Mouse (Mus musculus) layer of hippocampus, postnatal 36 days (tissue): Measurements from ENCODE around the gene Stk32b. TPM values are rescaled to one million over a fixed set of nuclear protein-coding genes. Genes with fewer than 3 reads are reported as not detected.
A peak's percentile ranks its signal among the peaks of the same experiment; 100 is the strongest.

ENCODE experiments used
- DNase-seq, 2 experiments: peaks; one replicate each; pipeline ENCODE4 v3.0.0; 2022
- total RNA-seq, 2 experiments: library from RNA; stranded (reverse); gene quantifications; 2 replicates each; pipeline ENCODE4 v1.2.3; 2021

Stk32b gene
- total RNA-seq, 2 experiments from 2014 or later: 6.4 to 7.7 TPM

- DNase-seq: no peak
Measured at GRCm38 (mm10) chr5:37659177-37659576, 57.8 kb downstream of the Stk32b start.

GRCm38 (mm10) chr5:37657741-37658140 lies 59.2 kb downstream of the Stk32b start:
- DNase-seq: no peak

- peak in 1 of 2 experiments; percentile 11 for DNase-seq
Measured at GRCm38 (mm10) chr5:37655208-37655607, 61.8 kb downstream of the Stk32b start.

GRCm38 (mm10) chr5:37650681-37651211 lies 66.2 kb downstream of the Stk32b start:
- no peak for DNase-seq

GRCm38 (mm10) chr5:37650089-37650601 lies 66.8 kb downstream of the Stk32b start:
- no peak for DNase-seq

- DNase-seq: no peak
Measured at GRCm38 (mm10) chr5:37644082-37644481, 72.9 kb downstream of the Stk32b start.

GRCm38 (mm10) chr5:37642486-37642885 lies 74.5 kb downstream of the Stk32b start:
- no peak for DNase-seq

GRCm38 (mm10) chr5:37634791-37635190 lies 82.2 kb downstream of the Stk32b start:
- DNase-seq: no peak

GRCm38 (mm10) chr5:37627437-37628163 lies 89.4 kb downstream of the Stk32b start:
- DNase-seq: no peak

- no peak for DNase-seq
Measured at GRCm38 (mm10) chr5:37611874-37612273, 105.1 kb downstream of the Stk32b start.

GRCm38 (mm10) chr5:37599566-37599965 lies 117.4 kb downstream of the Stk32b start:
- DNase-seq: no peak

GRCm38 (mm10) chr5:37598271-37598670 lies 118.7 kb downstream of the Stk32b start:
- no peak for DNase-seq

GRCm38 (mm10) chr5:37592411-37592810 lies 124.6 kb downstream of the Stk32b start:
- no peak for DNase-seq

- no peak for DNase-seq
Measured at GRCm38 (mm10) chr5:37587861-37588260, 129.1 kb downstream of the Stk32b start.

- no peak for DNase-seq
Measured at GRCm38 (mm10) chr5:37586071-37586470, 130.9 kb downstream of the Stk32b start.

GRCm38 (mm10) chr5:37575427-37575826 lies 141.5 kb downstream of the Stk32b start:
- no peak for DNase-seq

- DNase-seq: no peak
Measured at GRCm38 (mm10) chr5:37557274-37557815, 159.6 kb downstream of the Stk32b start.

- no peak for DNase-seq
Measured at GRCm38 (mm10) chr5:37554231-37554630, 162.7 kb downstream of the Stk32b start.

- DNase-seq: peak; percentile 7 to 14
Measured at GRCm38 (mm10) chr5:37551649-37552048, 165.3 kb downstream of the Stk32b start.

GRCm38 (mm10) chr5:37535726-37536293 lies 181.2 kb downstream of the Stk32b start:
- no peak for DNase-seq

GRCm38 (mm10) chr5:37535227-37535626 lies 181.7 kb downstream of the Stk32b start:
- DNase-seq: no peak

GRCm38 (mm10) chr5:37525363-37525762 lies 191.6 kb downstream of the Stk32b start:
- DNase-seq: no peak

GRCm38 (mm10) chr5:37520441-37520840 lies 196.5 kb downstream of the Stk32b start:
- DNase-seq: no peak
